Mouse (Mus musculus): ENCODE results near the gene Micall2.
A peak's percentile ranks its signal among the peaks of the same experiment; 100 is the strongest.
"Not testable (repeated sequence)": the region's sequence is repeated elsewhere in the genome, so short reads cannot be mapped to it uniquely, and the experiment has no call there.

The Micall2 gene

GRCm38 (mm10) chr5:139727261-139727660 is 8.9 kb downstream of the Micall2 start:
- DNase-seq: no peak

- DNase-seq: no peak
Measured at GRCm38 (mm10) chr5:139726186-139726585, 9.9 kb downstream of the Micall2 start.

GRCm38 (mm10) chr5:139724336-139725116 is 11.6 kb downstream of the Micall2 start:
- DNase-seq: peak; percentile 69

- no peak for DNase-seq
Measured at GRCm38 (mm10) chr5:139723113-139723512, 13.0 kb downstream of the Micall2 start.

- DNase-seq: no peak
Measured at GRCm38 (mm10) chr5:139722709-139723108, 13.4 kb downstream of the Micall2 start.

GRCm38 (mm10) chr5:139718949-139719348 is 17.2 kb downstream of the Micall2 start:
- DNase-seq: no peak

- no peak for DNase-seq
Measured at GRCm38 (mm10) chr5:139718540-139718939, 17.6 kb downstream of the Micall2 start.

GRCm38 (mm10) chr5:139717723-139718122 is 18.4 kb downstream of the Micall2 start:
- peak; percentile 71 for DNase-seq

- no peak for DNase-seq
Measured at GRCm38 (mm10) chr5:139706496-139706895, 29.6 kb downstream of the Micall2 start.

- peak; percentile 38 for DNase-seq
Measured at GRCm38 (mm10) chr5:139702905-139703304, 33.2 kb downstream of the Micall2 start.

GRCm38 (mm10) chr5:139702236-139702635 is 33.9 kb downstream of the Micall2 start:
- no peak for DNase-seq

- DNase-seq: no peak
Measured at GRCm38 (mm10) chr5:139696954-139697353, 39.2 kb downstream of the Micall2 start.

GRCm38 (mm10) chr5:139695876-139696275 is 40.3 kb downstream of the Micall2 start:
- DNase-seq: not testable (repeated sequence)

- no peak for DNase-seq
Measured at GRCm38 (mm10) chr5:139694989-139695571, 41.1 kb downstream of the Micall2 start.

GRCm38 (mm10) chr5:139694292-139694988 is 41.7 kb downstream of the Micall2 start:
- DNase-seq: no peak

- DNase-seq: no peak
Measured at GRCm38 (mm10) chr5:139690791-139691190, 45.3 kb downstream of the Micall2 start.

GRCm38 (mm10) chr5:139688356-139688755 is 47.8 kb downstream of the Micall2 start:
- no peak for DNase-seq

GRCm38 (mm10) chr5:139687646-139688045 is 48.5 kb downstream of the Micall2 start:
- peak; percentile 78 for DNase-seq

- DNase-seq: peak; percentile 82
Measured at GRCm38 (mm10) chr5:139686530-139687249, 49.4 kb downstream of the Micall2 start.

GRCm38 (mm10) chr5:139683228-139683627 is 52.9 kb downstream of the Micall2 start:
- peak; percentile 44 for DNase-seq

GRCm38 (mm10) chr5:139682631-139682977 is 53.5 kb downstream of the Micall2 start:
- peak; percentile 45 for DNase-seq

- DNase-seq: peak; percentile 67
Measured at GRCm38 (mm10) chr5:139681832-139682630, 54.1 kb downstream of the Micall2 start.

- no peak for DNase-seq
Measured at GRCm38 (mm10) chr5:139675707-139675967, 60.5 kb downstream of the Micall2 start.
